Mouse (Mus musculus) spleen, embryonic (tissue): ENCODE measurements around the gene Dyrk3.

Source experiments
- CTCF ChIA-PET: fragments of 350-600 bp; sonication (Branson Sonifier 250); formaldehyde crosslinking; loops from one replicate; lab custom pipeline; 2022; lab: Charles Lee

Gene Dyrk3

DNA sequence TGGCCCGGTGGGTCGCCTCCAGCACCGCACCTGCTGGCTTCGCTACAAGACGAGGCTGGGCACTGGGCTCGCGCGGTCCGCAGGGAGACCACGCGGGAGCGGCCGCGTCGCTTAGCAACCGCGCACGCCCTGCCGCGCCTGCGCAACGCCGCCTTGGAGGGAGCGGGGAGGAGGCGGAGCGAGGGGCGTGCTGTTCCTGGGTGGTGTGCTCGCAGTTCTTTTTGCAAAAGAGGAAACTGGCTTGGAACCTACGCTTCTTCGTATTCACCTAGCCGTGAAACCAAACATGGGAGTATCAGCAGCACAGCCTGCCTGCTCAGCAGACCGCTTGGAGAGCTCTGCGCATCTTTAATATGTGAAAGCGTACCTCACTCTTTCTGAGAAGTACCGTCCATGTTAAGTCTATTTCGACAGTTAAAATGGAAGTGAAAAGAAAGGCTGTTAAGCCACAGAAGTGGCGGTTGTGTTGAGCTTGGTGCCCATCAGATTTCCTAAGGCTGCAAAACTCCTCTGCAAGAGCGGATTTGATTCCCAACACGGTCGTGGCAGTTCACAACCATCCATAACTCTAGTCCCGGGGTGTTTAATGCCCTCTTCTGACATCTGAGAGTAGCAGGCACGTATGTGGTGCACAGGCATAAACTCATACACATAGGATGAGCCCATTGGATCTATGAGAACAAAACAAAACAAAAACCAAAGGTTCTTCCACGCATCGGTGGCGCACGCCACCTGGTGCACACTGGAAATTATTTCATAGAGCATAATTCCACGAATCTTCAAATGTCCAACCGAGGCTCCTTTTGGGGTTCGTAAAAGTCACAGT lies at the start of gene Dyrk3:
Dyrk3 (minus strand) TSS at position 150 of the 826 bp plus-strand sequence.
- CTCF ChIA-PET = interaction anchor here (0.7 to 1.4 kb wide), 3 partner anchors 16 to 22 kb away, joined by 3 read pairs; no protein-coding TSS in a partner anchor

GRCm38 (mm10) chr1:131187856-131188255 lies 49.7 kb upstream of the Dyrk3 start:
- CTCF ChIA-PET = no interaction called here

DNA sequence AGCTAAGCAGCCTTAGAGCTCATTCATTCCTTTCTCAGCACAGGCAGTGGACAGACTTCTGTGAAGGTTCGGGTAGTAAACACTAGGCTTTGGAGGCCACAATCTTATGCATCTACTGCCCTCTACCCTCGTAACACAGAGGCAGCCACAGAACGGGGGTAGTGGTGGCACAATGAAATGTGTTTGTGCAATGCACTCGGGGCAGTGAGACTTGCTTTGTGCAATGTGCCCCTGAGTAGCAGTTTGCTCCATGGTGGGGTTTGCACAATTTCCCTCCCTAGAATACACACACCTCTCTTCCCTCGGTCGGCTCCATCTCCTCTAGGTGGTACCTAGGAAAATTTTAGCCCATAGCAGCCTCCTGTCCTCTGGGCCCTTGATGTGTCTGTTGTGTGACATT lies 48.9 kb upstream of the Dyrk3 start:
- CTCF ChIA-PET = no interaction called here

- CTCF ChIA-PET = no interaction called here
These were observed 47.8 kb upstream of the Dyrk3 start for GRCm38 (mm10) chr1:131185821-131186506.

DNA sequence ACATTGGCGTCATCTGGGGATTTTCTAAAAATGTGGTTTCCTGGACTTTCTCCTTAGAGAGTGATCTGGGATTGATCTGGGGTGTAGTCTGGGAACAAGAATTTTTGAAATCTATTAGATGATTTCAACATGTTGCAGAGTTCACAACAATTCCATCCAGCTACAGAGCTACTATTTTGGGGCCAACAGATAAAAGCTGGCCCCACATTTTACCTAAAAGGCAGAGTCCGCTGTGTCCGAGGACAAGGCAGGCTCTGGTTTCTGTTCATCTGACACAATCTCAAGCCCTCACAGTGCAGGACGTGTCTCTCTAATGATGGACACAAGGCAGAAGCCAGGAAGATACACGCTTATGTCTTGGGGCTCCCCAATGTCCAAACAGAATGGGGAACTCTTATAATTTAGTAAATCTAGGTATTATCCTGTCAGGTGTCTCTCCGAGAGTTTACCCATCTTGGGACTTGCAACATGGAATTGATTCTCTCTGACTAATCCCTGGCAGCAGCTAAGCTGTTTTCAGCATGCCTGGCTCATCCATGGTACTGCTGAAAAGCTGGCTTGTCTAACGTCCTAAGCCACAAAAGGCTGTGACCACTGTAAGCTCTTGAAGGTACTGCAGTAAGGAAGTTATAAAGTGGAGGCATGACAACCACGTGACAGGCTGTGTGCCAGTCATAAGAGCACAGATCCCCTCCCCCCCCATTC lies 47.0 kb upstream of the Dyrk3 start:
- CTCF ChIA-PET = no interaction called here

DNA sequence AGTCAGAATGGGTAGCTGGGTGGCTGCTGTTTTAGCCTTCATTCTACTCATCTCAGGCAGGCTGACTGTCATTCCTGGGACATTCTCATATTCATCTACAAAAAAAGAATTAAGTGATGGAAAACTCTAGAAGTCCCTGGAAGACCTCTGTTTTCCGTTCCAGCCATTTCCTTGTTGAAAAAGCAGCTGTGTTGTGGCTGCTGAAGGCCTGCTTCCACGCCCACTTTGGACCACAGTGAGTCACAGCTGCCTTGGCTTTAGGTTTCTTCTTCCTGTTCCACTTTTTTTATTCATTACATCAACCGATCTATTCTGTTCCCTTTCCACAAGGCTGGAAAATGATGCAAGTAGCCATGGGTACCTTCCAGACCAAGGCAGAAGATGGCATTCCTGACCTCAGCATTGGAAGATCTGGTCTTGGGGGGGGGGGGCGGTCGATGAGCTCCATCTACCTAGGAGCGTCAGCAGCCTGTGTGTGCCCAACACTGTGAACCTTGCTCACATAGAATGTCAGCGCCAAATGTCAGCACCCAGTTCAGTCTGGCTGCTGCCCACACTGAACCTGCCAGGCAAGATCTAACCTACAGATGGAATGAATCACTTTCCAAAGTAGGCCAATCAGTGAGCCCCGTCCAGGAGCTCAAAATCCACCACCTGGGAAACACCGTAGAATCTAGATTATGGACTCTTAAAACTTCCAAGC lies 46.3 kb upstream of the Dyrk3 start:
- CTCF ChIA-PET = interaction anchor here (0.6 kb wide), 1 partner anchor 73 kb away, joined by 9 read pairs; no protein-coding TSS in a partner anchor

GRCm38 (mm10) chr1:131183201-131183600 lies 45.1 kb upstream of the Dyrk3 start:
- CTCF ChIA-PET = interaction anchor here (0.5 to 1.9 kb wide), 4 partner anchors 19 to 192 kb away, joined by 3 to 5 read pairs (median 4); no protein-coding TSS in a partner anchor

GRCm38 (mm10) chr1:131181642-131182527 lies 43.7 kb upstream of the Dyrk3 start:
- CTCF ChIA-PET = interaction anchor here (1.9 to 2.3 kb wide), 2 partner anchors 24 to 65 kb away, joined by 5 to 18 read pairs; no protein-coding TSS in a partner anchor

GRCm38 (mm10) chr1:131180386-131180785 lies 42.2 kb upstream of the Dyrk3 start:
- CTCF ChIA-PET = interaction anchor here (2.3 kb wide), 1 partner anchor 26 kb away, joined by 18 read pairs; no protein-coding TSS in a partner anchor

DNA sequence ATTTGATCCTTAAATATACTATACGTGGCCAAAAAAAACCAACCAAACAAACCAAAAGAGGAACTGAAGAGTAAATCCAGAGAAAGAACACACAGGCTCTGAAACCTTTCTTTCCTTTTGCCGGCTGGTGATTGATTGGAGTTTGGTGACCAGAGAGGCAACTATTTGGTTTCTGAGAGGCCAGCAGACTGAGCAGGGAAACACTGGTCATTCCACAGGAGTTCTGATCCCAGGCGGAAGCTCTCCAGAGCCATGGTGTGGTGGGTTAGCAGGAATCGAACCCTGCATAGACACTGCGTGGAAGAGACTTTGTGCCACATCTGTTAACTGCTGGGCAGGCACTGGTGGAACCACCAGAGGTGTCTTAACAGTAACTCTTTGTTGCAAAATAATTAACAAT lies 39.9 kb upstream of the Dyrk3 start:
- CTCF ChIA-PET = interaction anchor here (0.6 kb wide), 1 partner anchor 28 kb away, joined by 6 read pairs; no protein-coding TSS in a partner anchor

DNA sequence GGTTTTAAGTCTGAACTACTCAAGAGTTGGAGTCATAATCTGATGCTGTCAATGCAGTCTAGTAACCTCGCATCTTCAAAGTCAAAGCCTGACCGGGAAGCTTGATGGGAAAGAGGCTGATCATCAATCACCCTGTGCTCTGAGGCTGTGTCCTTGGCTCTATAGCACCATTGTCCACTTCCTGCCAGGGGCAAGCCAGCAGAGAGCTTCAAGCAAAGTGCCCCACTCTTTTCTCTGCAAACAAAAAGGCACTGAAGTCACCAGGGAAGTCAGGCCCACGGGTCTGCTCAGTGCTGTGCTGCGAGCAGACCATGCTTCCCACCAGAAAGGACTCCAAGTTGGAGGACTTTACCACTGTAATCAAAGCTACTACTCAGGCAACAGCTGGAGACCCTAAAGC lies 39.1 kb upstream of the Dyrk3 start:
- CTCF ChIA-PET = interaction anchor here (0.6 kb wide), 1 partner anchor 29 kb away, joined by 6 read pairs; no protein-coding TSS in a partner anchor

- CTCF ChIA-PET = interaction anchor here (0.5 kb wide), 1 partner anchor 59 kb away, joined by 3 read pairs; no protein-coding TSS in a partner anchor
These were observed 37.7 kb upstream of the Dyrk3 start for GRCm38 (mm10) chr1:131175819-131176218.

DNA sequence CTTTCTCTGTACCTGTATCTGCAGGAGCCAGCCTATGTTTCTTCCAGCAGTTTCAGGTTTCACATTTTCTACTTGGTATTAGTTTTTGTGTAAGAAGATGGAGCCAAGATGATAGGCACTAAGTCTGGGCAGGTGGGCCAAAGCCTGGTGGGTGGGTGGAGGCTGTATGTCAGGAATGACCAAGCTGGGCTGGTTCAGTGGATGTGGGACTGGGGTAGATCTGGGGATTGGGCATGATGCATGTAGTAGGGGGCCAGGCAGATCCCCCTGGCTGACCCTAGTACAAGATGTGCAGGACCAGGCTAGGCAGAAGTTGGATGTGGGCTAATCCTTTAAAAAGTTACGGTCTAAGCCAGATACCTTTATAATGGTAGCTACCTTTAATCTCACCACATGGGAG lies 37.0 kb upstream of the Dyrk3 start:
- CTCF ChIA-PET = interaction anchor here (0.5 to 0.9 kb wide), 2 partner anchors 34 to 58 kb away, joined by 3 read pairs; no protein-coding TSS in a partner anchor

DNA sequence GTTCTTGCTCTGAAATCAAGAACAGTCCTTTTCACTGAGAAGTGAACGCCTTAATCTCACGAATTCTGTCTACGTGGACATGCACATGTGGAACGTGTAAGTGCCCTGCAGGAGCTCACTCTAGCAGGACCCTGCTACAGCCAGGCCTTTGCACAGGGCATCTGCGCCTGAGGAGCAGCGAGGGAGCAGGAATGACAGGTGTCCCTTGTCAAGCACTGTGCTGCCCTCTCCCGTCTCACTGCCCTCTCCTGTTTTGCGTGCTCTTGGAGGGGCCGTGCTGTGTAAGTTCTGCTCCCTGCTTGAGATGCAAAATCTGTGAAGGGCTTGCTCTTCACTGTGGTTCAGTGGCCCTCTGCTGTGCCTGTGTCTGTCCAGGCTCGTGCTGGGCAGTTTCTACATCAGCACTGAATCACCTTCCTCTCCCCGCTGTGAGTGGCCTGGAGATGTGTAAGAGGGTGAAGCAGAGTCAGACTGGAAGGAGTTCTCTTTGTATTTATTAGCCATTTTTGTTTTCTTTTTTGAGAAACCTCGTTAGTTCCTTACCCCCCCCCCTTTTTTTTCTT lies 36.2 kb upstream of the Dyrk3 start:
- CTCF ChIA-PET = interaction anchor here (0.9 to 1.2 kb wide), 2 partner anchors 11 to 35 kb away, joined by 3 read pairs; no protein-coding TSS in a partner anchor

DNA sequence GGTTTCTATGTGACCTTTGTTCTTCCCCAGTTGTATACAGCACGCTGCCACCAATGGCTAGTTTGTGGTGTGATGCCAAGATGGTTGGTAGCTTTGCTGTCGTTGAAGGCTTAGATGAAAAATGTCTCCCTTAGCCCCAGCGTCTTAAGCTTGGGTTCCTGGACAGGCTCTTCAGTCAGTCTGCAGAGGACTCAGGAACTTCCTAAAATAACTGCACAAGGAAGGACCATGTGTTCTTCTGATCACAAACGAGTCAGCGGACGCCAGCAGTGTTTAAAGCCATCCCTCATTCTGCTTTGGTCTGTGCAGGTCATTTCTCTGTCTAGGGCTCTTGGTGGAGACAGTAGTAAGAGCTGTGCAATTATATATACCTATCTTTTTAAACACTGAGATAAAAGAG lies 35.7 kb upstream of the Dyrk3 start:
- CTCF ChIA-PET = interaction anchor here (1.2 kb wide), 1 partner anchor 11 kb away, joined by 3 read pairs; no protein-coding TSS in a partner anchor

DNA sequence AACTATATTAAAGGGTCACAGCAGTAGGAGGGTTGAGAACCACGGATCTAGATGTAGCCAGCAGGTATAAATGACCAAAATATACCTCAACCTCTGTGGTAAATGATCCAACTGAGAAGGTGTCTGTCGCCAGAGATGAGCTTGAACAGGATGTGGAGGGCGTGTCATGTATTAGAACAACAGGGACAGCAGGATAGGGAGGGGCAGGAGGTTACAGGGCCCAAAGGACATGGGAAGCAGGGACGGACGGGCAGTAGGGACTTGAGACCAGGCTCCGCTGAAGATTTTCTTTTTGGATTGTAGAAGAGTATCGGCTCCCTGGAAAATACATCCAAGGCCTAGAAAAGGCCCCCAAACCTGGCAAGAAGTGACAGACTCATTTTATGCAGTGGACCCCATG lies 34.9 kb upstream of the Dyrk3 start:
- CTCF ChIA-PET = no interaction called here

DNA sequence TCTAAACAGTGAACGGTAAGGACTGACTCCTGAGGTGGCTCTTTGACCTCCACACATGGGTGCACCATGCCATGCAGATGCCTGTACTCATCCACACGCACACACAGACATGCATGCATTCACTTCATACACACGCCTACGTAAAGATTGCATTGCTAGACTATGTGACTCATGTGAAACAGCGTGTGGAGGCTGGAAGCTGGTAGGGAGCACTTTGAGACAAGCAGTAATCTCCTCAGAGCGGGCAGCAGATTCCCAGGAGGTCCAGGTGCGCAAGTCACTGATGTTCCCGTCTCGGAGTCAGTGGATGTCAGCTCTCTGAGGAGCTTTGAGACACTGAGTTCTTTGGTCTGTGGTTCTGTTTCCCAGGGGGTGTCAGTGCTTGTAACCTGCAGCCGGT lies 29.5 kb upstream of the Dyrk3 start:
- CTCF ChIA-PET = no interaction called here

DNA sequence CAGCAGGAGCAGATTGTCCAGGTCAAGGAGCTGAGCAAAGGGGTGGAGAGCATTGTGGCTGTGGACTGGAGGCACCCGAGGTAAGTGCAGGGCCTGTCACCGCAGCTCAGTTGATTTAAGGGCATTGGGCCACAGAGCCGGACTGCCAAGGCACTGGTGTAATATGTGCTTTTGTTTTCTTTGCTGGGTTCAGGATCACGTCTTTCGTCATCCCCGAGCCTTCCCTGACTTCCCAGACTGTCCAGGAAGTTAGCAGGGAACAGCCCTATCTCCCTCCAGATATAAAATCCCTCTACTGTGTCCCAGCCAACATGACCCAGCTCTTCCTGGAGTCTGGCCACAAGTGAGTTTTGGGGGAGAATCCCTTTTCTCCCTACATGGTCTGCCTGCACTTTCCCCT lies 26.3 kb upstream of the Dyrk3 start:
- CTCF ChIA-PET = no interaction called here

GRCm38 (mm10) chr1:131161091-131161490 lies 23.0 kb upstream of the Dyrk3 start:
- CTCF ChIA-PET = no interaction called here
